Mouse (Mus musculus) urinary bladder, postnatal 4 days (tissue): Measurements from ENCODE around the gene Brip1.

Experiments used
- DNase-seq, 2 experiments: peaks; one replicate each; pipeline ENCODE4 v3.0.0; 2021 to 2022; ENCODE audit warnings: low spot score in 2 of 2

Gene Brip1

GRCm38 (mm10) chr11:86107276-86107675, 93.7 kb downstream of the Brip1 start:
- no peak for DNase-seq

GRCm38 (mm10) chr11:86106596-86106995, 94.4 kb downstream of the Brip1 start:
- DNase-seq: no peak

- DNase-seq: no peak
Observed at GRCm38 (mm10) chr11:86101191-86101590, 99.8 kb downstream of the Brip1 start.

- no peak for DNase-seq
Observed at GRCm38 (mm10) chr11:86099341-86099740, 101.7 kb downstream of the Brip1 start.

GRCm38 (mm10) chr11:86088815-86089214, 112.2 kb downstream of the Brip1 start:
- no peak for DNase-seq

- DNase-seq: no peak
Observed at GRCm38 (mm10) chr11:86084522-86084921, 116.5 kb downstream of the Brip1 start.

GRCm38 (mm10) chr11:86078025-86078424, 123.0 kb downstream of the Brip1 start:
- DNase-seq: no peak

GRCm38 (mm10) chr11:86076966-86077365, 124.0 kb downstream of the Brip1 start:
- DNase-seq: no peak

GRCm38 (mm10) chr11:86076403-86076802, 124.6 kb downstream of the Brip1 start:
- no peak for DNase-seq

- DNase-seq: no peak
Observed at GRCm38 (mm10) chr11:86075371-86075770, 125.6 kb downstream of the Brip1 start.

GRCm38 (mm10) chr11:86068651-86069050, 132.3 kb downstream of the Brip1 start:
- no peak for DNase-seq

- no peak for DNase-seq
Observed at GRCm38 (mm10) chr11:86067154-86067553, 133.8 kb downstream of the Brip1 start.

GRCm38 (mm10) chr11:86064881-86065280, 136.1 kb downstream of the Brip1 start:
- no peak for DNase-seq

- DNase-seq: no peak
Observed at GRCm38 (mm10) chr11:86061243-86061642, 139.8 kb downstream of the Brip1 start.

- no peak for DNase-seq
Observed at GRCm38 (mm10) chr11:86059123-86059522, 141.9 kb downstream of the Brip1 start.

GRCm38 (mm10) chr11:86055806-86056205, 145.2 kb downstream of the Brip1 start:
- DNase-seq: no peak

GRCm38 (mm10) chr11:86051383-86051782, 149.6 kb downstream of the Brip1 start:
- no peak for DNase-seq

GRCm38 (mm10) chr11:86050430-86051280, 150.3 kb downstream of the Brip1 start:
- DNase-seq: no peak

GRCm38 (mm10) chr11:86039994-86040393, 161.0 kb downstream of the Brip1 start:
- no peak for DNase-seq

- no peak for DNase-seq
Observed at GRCm38 (mm10) chr11:86039355-86039754, 161.6 kb downstream of the Brip1 start.

- no peak for DNase-seq
Observed at GRCm38 (mm10) chr11:86038701-86039100, 162.3 kb downstream of the Brip1 start.

GRCm38 (mm10) chr11:86032910-86033309, 168.1 kb downstream of the Brip1 start:
- DNase-seq: no peak

- DNase-seq: no peak
Observed at GRCm38 (mm10) chr11:86028034-86028433, 173.0 kb downstream of the Brip1 start.
